Mouse (Mus musculus) effector memory CD4-positive, alpha-beta T cell, adult 7 months (primary cell): Measurements from ENCODE around the gene Lamtor1. TPM values are rescaled to one million over a fixed set of nuclear protein-coding genes. Genes with fewer than 3 reads are reported as not detected.

ENCODE experiments used
- polyA plus RNA-seq: library from polyadenylated mRNA; unstranded; fragments of 100-300 nt; shearing (Covaris generic); gene quantifications from one replicate; pipeline ENCODE4 v1.2.1, GENCODE M21; 2017

Gene Lamtor1
- 74.6 TPM for polyA plus RNA-seq

GRCm38 (mm10) chr7:101905561-101906286 lies at the start of gene Lamtor1:
Gene Lamtor1, plus strand, starts transcription at chr7:101905904.

GRCm38 (mm10) chr7:101857094-101857493 lies 48.6 kb upstream of the Lamtor1 start, which contains the start of gene Folr2:
Gene Folr2, minus strand, starts transcription at chr7:101857194.

GRCm38 (mm10) chr7:101863415-101863814 lies 42.3 kb upstream of the Lamtor1 start, which contains the start of gene Anapc15:
Gene Anapc15, plus strand, starts transcription at chr7:101863715.

DNA sequence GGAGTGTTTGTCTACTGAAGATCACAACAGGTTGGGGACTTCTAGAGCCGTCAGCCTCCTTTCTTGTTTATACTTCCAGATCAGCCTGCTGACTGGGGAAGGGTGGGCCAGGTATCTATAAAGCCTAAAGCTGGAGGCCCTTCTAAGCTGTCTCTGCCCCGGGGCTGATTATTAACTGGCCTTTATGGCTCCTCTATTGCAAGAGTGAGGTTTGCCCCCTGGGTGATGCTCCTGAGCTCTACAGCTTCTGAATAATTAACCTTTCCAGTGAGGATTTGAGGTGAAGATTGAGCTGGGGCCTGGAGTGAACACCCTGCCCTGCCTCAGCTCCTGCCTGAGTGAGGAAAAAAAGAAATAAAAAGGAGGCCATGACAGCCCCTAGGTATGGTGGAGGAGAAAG lies 35.1 kb upstream of the Lamtor1 start, which contains the start of gene Folr1:
Gene Folr1, minus strand, starts transcription at position 160 of the 400 bp plus-strand sequence.

GRCm38 (mm10) chr7:101906287-101906681 lies 580 bp downstream of the Lamtor1 start, which contains the start of gene Tomt:
Gene Tomt, minus strand, starts transcription at chr7:101906359.

GRCm38 (mm10) chr7:101933751-101934240 lies 28.1 kb downstream of the Lamtor1 start, which contains the start of the genes Lrrc51 and Numa1:
Gene Lrrc51, minus strand, starts transcription at chr7:101933895.
Gene Numa1, plus strand, starts transcription at chr7:101934111.

Other genes starting within 250 kb of the Lamtor1 start
- 30.2 TPM for gene Clpb, start 242.3 kb upstream of the Lamtor1 start, polyA plus RNA-seq
- not detected for gene Phox2a, start 87.6 kb upstream of the Lamtor1 start, polyA plus RNA-seq
- gene Inppl1, start 67.7 kb upstream of the Lamtor1 start, polyA plus RNA-seq: 8.5 TPM
- not detected for gene Folr2, start 48.7 kb upstream of the Lamtor1 start, polyA plus RNA-seq
- gene Anapc15, start 42.2 kb upstream of the Lamtor1 start, polyA plus RNA-seq: 24.8 TPM
- not detected for gene Folr1, start 35.1 kb upstream of the Lamtor1 start, polyA plus RNA-seq
- gene Tomt, start 455 bp downstream of the Lamtor1 start, polyA plus RNA-seq: not detected
- 3.7 TPM for gene Lrrc51, start 28.0 kb downstream of the Lamtor1 start, polyA plus RNA-seq
- 131 TPM for gene Numa1, start 28.2 kb downstream of the Lamtor1 start, polyA plus RNA-seq
- gene Il18bp, start 112.8 kb downstream of the Lamtor1 start, polyA plus RNA-seq: 4.4 TPM
- 18.6 TPM for gene Rnf121, start 159.6 kb downstream of the Lamtor1 start, polyA plus RNA-seq
- 24.6 TPM for gene Xndc1, start 159.6 kb downstream of the Lamtor1 start, polyA plus RNA-seq
- 0.27 TPM for gene Xntrpc, start 159.8 kb downstream of the Lamtor1 start, polyA plus RNA-seq
- gene Trpc2, start 177.2 kb downstream of the Lamtor1 start, polyA plus RNA-seq: 0.20 TPM
- gene Art1, start 195.8 kb downstream of the Lamtor1 start, polyA plus RNA-seq: 0.32 TPM
- gene Art5, start 203.6 kb downstream of the Lamtor1 start, polyA plus RNA-seq: 1.0 TPM
- gene Chrna10, start 210.9 kb downstream of the Lamtor1 start, polyA plus RNA-seq: not detected